In genomic region chr16:36733827-36734226, GRCm38 (mm10) we compare ENCODE assay signal across 30 mouse cellular contexts. TPM values are rescaled to one million over a fixed set of nuclear protein-coding genes. Genes with fewer than 3 reads are reported as not detected.
A peak's percentile ranks its signal among the peaks of the same experiment; 100 is the strongest.
DNase-seq lines count a peak whose midpoint lies in the region; ATAC-seq and TF ChIP-seq lines count a peak whose summit lies in the region.
"Had no signal": no experiment of that assay in that cellular context is flagged by ENCODE, and none has a peak within 500 bp of the region (broad histone marks: within the 10 kb centered on the region; RNA-seq: fewer than 3 reads in every experiment).

No protein-coding gene starts in this region.

- 33% methylated on average over 1 of the region's 1 CpGs for WGBS in forebrain, postnatal 0 days
- WGBS in forebrain, embryonic 11.5 days, result 80% methylated on average over 1 of the region's 1 CpGs
- WGBS in lung, embryonic 15.5 days, result 29% methylated on average over 1 of the region's 1 CpGs

- H3K27me3 ChIP-seq in forebrain, postnatal 0 days (ENCODE audit: insufficient read depth, low read length), result no peaks in the 10 kb centered on the region
- no peaks in the 10 kb centered on the region for H3K27me3 ChIP-seq in forebrain, embryonic 11.5 days (ENCODE audit: control insufficient read depth, insufficient read depth, low read length)
- no peaks in the 10 kb centered on the region for H3K27me3 ChIP-seq in lung, embryonic 15.5 days
- H3K27me3 ChIP-seq: embryonic facial prominence, embryonic 12.5 days; forebrain, embryonic 13.5 days; heart, embryonic 13.5 days; intestine, embryonic 15.5 days; midbrain, embryonic 13.5 days; neural tube, embryonic 15.5 days had no signal

- TF ChIP-seq POLR2A in brain, embryonic 14.5 days (IDR thresholded peaks at IDR 0.05; ENCODE audit: borderline replicate concordance, extremely low read depth, insufficient read depth, insufficient read length, poor library complexity, severe bottlenecking), result no peak

- no peak overlapping the region for H3K4me2 ChIP-seq in forebrain, postnatal 0 days (ENCODE audit: low read depth)
- no peak overlapping the region for H3K4me2 ChIP-seq in forebrain, embryonic 11.5 days (ENCODE audit: low read depth, low read length, severe bottlenecking)
- no peak overlapping the region for H3K4me2 ChIP-seq in lung, embryonic 15.5 days
- H3K4me2 ChIP-seq: embryonic facial prominence, embryonic 12.5 days; forebrain, embryonic 13.5 days; heart, embryonic 13.5 days; intestine, embryonic 15.5 days; midbrain, embryonic 13.5 days; neural tube, embryonic 15.5 days had no signal

- no peak overlapping the region for H3K27ac ChIP-seq in forebrain, postnatal 0 days (ENCODE audit: low read depth, low read length)
- H3K27ac ChIP-seq in forebrain, embryonic 11.5 days (ENCODE audit: low read depth, low read length), result no peak overlapping the region
- 0 out of 2 replicates have a peak overlapping the region, but pooled peaks have one; percentile 27 for H3K27ac ChIP-seq in lung, embryonic 15.5 days
- H3K27ac ChIP-seq: embryonic facial prominence, embryonic 12.5 days; forebrain, embryonic 13.5 days; heart, embryonic 13.5 days; hindbrain, embryonic 10.5 days; intestine, embryonic 15.5 days; macrophage; midbrain, embryonic 13.5 days; neural tube, embryonic 15.5 days had no signal

- ATAC-seq in forebrain, postnatal 0 days, result no peak
- ATAC-seq in forebrain, embryonic 11.5 days (replicated peaks; ENCODE audit: low FRiP score), result no peak
- ATAC-seq in lung, embryonic 15.5 days (ENCODE audit: borderline replicate concordance, extremely low read depth, low FRiP score, low TSS enrichment), result peak; percentile 80; the same call in 1 of the 2 replicates
- ATAC-seq: CD4-positive, CD25-positive, alpha-beta regulatory T cell, adult 4 months; forebrain, embryonic 13.5 days; hindbrain, embryonic 16.5 days; intestine, embryonic 15.5 days; midbrain, embryonic 13.5 days had no signal

- H3K36me3 ChIP-seq in forebrain, postnatal 0 days (ENCODE audit: insufficient read depth), result no peaks in the 10 kb centered on the region
- H3K36me3 ChIP-seq in forebrain, embryonic 11.5 days (ENCODE audit: control insufficient read depth, insufficient read depth, low read length), result no peaks in the 10 kb centered on the region
- no peaks in the 10 kb centered on the region for H3K36me3 ChIP-seq in lung, embryonic 15.5 days
- H3K36me3 ChIP-seq: embryonic facial prominence, embryonic 12.5 days; heart, embryonic 13.5 days; hindbrain, embryonic 10.5 days; intestine, embryonic 15.5 days; midbrain, embryonic 13.5 days; neural tube, embryonic 15.5 days had no signal

- no peak for TF ChIP-seq CTCF in forebrain, postnatal 0 days (IDR thresholded peaks at IDR 0.05; ENCODE audit: low read depth)
- no peak for TF ChIP-seq CTCF in brain, embryonic 14.5 days (IDR thresholded peaks at IDR 0.05; ENCODE audit: borderline replicate concordance, extremely low read depth, insufficient read depth, insufficient read length)

- H3K4me1 ChIP-seq in forebrain, postnatal 0 days (ENCODE audit: insufficient read depth), result no peaks in the 10 kb centered on the region
- no peaks in the 10 kb centered on the region for H3K4me1 ChIP-seq in forebrain, embryonic 11.5 days (replicated peaks; ENCODE audit: control insufficient read depth, insufficient read depth, low read length)
- peaks cover 3% of the 10 kb centered on the region; the same call in 1 of the 2 replicates for H3K4me1 ChIP-seq in lung, embryonic 15.5 days
- H3K4me1 ChIP-seq: embryonic facial prominence, embryonic 12.5 days; forebrain, embryonic 13.5 days; heart, embryonic 13.5 days; hindbrain, embryonic 10.5 days; intestine, embryonic 15.5 days; midbrain, embryonic 13.5 days; neural tube, embryonic 15.5 days had no signal

- H3K9me3 ChIP-seq in forebrain, postnatal 0 days (ENCODE audit: low read length), result no peaks in the 10 kb centered on the region
- no peaks in the 10 kb centered on the region for H3K9me3 ChIP-seq in forebrain, embryonic 11.5 days (ENCODE audit: control insufficient read depth, low read length)
- H3K9me3 ChIP-seq in lung, embryonic 15.5 days, result no peaks in the 10 kb centered on the region
- H3K9me3 ChIP-seq: embryonic facial prominence, embryonic 12.5 days; forebrain, embryonic 13.5 days; heart, embryonic 13.5 days; hindbrain, embryonic 10.5 days; intestine, embryonic 15.5 days; midbrain, embryonic 13.5 days; neural tube, embryonic 15.5 days had no signal

- H3K9ac ChIP-seq in forebrain, postnatal 0 days, result no peak overlapping the region
- H3K9ac ChIP-seq in forebrain, embryonic 11.5 days (ENCODE audit: low read length), result no peak overlapping the region
- H3K9ac ChIP-seq in lung, embryonic 15.5 days, result no peak overlapping the region
- H3K9ac ChIP-seq: embryonic facial prominence, embryonic 12.5 days; forebrain, embryonic 13.5 days; heart, embryonic 13.5 days; intestine, embryonic 15.5 days; midbrain, embryonic 13.5 days; neural tube, embryonic 15.5 days had no signal

- no peak overlapping the region for H3K4me3 ChIP-seq in forebrain, postnatal 0 days (ENCODE audit: low read depth, low read length)
- no peak overlapping the region for H3K4me3 ChIP-seq in forebrain, embryonic 11.5 days (ENCODE audit: low read depth, low read length)
- no peak overlapping the region for H3K4me3 ChIP-seq in lung, embryonic 15.5 days
- H3K4me3 ChIP-seq: embryonic facial prominence, embryonic 12.5 days; forebrain, embryonic 13.5 days; heart, embryonic 13.5 days; hindbrain, embryonic 10.5 days; intestine, embryonic 15.5 days; midbrain, embryonic 13.5 days; neural tube, embryonic 15.5 days had no signal

- peak; percentile 13 for DNase-seq in forebrain, postnatal 0 days
- DNase-seq in forebrain, embryonic 11.5 days (ENCODE audit: low spot score), result no peak
- no peak for DNase-seq in lung, adult 18-20 months
- DNase-seq in brain, embryonic 14.5 days (ENCODE audit: low read depth), result peak; percentile 69
- peak; percentile 46 for DNase-seq in gonadal fat pad, adult 2 months (ENCODE audit: low read depth)
- no peak for DNase-seq in left cerebral cortex, adult 9 months (ENCODE audit: low spot score in 2 of 2)
- DNase-seq: adrenal gland, postnatal 25 days; cerebellum, adult 8-10 months; cerebellum, postnatal 25 days; heart, postnatal 10 days; kidney, adult 2 months; kidney, postnatal 10 days; layer of hippocampus, postnatal 36 days; retina, postnatal 1 day; right cerebral cortex, postnatal 14 days; thymus, postnatal 4 days had no signal

RNA-seq across cellular contexts. Expression of gene Ildr1, which starts 40.0 kb away (rescaled TPM):
- total RNA-seq in forebrain, postnatal 0 days (2014; rRNA removed), result 0.31 and 0.76 TPM in 2 replicates
- 0.43 and 1.1 TPM in 2 replicates for polyA plus RNA-seq in forebrain, postnatal 0 days (2015; fragmentation: Nextera tagmentation; extraction: Ambion mirVana)
- polyA plus RNA-seq in forebrain, embryonic 11.5 days (2014; fragmentation: Nextera tagmentation; extraction: Ambion mirVana), result 0.19 and 0.20 TPM in 2 replicates
- polyA plus RNA-seq in lung, embryonic 15.5 days (2015; fragmentation: Nextera tagmentation; extraction: Ambion mirVana), result 6.0 and 7.1 TPM in 2 replicates
- 0.05 and 0.14 TPM in 2 replicates for polyA plus RNA-seq in brain, embryonic 14.5 days (2012; rRNA removed)
- 26.4 and 37.3 TPM in 2 replicates for polyA plus RNA-seq in gonadal fat pad, adult 2 months (2012; rRNA removed)
- total RNA-seq: adrenal gland, adult 18-20 months; adrenal gland, postnatal 25 days; gastrocnemius, postnatal 4 days; heart, adult 8-10 months; heart, postnatal 10 days had no signal
- polyA plus RNA-seq: forebrain, embryonic 13.5 days; macrophage; midbrain, embryonic 13.5 days had no signal

RNA-seq across cellular contexts. Expression of gene Slc15a2, which starts 50.9 kb away (rescaled TPM):
- 18.2 and 23.5 TPM in 2 replicates for total RNA-seq in forebrain, postnatal 0 days (2014; rRNA removed)
- polyA plus RNA-seq in forebrain, postnatal 0 days (2015; fragmentation: Nextera tagmentation; extraction: Ambion mirVana), result 21.1 and 23.9 TPM in 2 replicates
- 1.8 and 2.7 TPM in 2 replicates for polyA plus RNA-seq in forebrain, embryonic 11.5 days (2014; fragmentation: Nextera tagmentation; extraction: Ambion mirVana)
- polyA plus RNA-seq in lung, embryonic 15.5 days (2015; fragmentation: Nextera tagmentation; extraction: Ambion mirVana), result 41.7 and 42.8 TPM in 2 replicates
- polyA plus RNA-seq in brain, embryonic 14.5 days (2012; rRNA removed), result 23.9 and 25.2 TPM in 2 replicates
- 21.4 and 31.2 TPM in 2 replicates for polyA plus RNA-seq in gonadal fat pad, adult 2 months (2012; rRNA removed)

Comparison
In these comparisons a context has a peak if more than half of its experiments do, and no peak if none do; other contexts are left out.
1. DNase-seq: peak in forebrain, postnatal 0 days (single experiment), brain, embryonic 14.5 days (single experiment) and gonadal fat pad, adult 2 months (single experiment); none in forebrain, embryonic 11.5 days (single experiment), lung, adult 18-20 months (0 of 2) and left cerebral cortex, adult 9 months (0 of 2).